Mouse (Mus musculus): ENCODE data around the gene Umps. TPM values are rescaled to one million over a fixed set of nuclear protein-coding genes. Genes with fewer than 3 reads are reported as not detected.

Gene Umps
- polyA plus RNA-seq (2014; fragmentation: Nextera tagmentation; extraction: Ambion mirVana): 69.9 and 71.1 TPM in 2 replicates

DNA sequence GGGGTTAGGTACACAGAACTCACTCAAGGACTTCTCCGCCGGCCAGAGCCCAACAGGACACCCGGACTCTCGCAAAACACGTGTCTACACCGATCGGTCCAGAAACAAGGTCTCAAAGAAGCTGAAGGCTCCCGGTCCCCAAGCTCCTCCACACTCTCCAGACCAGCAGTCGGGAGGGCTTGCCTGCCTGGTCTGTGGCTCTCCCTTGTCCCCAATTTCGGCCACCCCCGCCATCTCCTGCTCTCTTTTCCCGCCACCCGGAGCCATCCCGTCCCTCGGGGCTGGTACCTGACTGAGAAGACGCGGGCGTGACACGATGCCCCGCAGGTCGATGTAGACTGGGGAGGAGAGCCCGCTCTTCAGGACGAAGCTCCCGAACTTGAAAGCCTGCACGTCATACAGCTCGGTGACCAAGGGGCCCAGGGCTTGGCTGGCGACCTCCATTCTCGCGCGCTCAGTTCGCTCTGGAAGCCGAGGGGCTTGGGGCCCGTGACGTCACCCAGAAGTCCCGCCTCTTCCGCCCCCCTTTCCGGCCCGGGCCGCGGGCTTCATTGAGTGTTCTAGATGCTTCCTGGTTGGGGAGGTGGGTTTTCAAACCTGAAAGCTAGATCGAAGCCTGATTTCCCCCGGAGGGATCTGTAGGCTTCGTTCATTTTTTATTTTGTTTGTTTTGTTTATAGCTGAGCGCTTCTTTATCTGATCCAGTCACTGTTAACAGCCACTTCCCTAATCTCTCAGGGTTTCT is at the start of gene Umps:
Gene Umps (minus strand): TSS at position 501 of the 745 bp plus-strand sequence.
- no peak for TF ChIP-seq CTCF (IDR thresholded peaks at IDR 0.05; ENCODE audit: low read depth)
- Histone ChIP-seq H3K4me1 (ENCODE audit: insufficient read depth) (no peaks in the 10 kb centered on the region), H3K9me3 (ENCODE audit: low read depth, low read length) (no peaks in the 10 kb centered on the region), H3K36me3 (ENCODE audit: insufficient read depth) (peaks cover 20% of the 10 kb centered on the region), H3K4me2 (peak within 1 kb of the TSS; percentile 86), H3K27ac (ENCODE audit: low read depth) (peak within 1 kb of the TSS; percentile 75), H3K27me3 (ENCODE audit: insufficient read depth, low read length) (no peaks in the 10 kb centered on the region), H3K4me3 (ENCODE audit: low read depth, low read length) (peak within 1 kb of the TSS; percentile 90), H3K9ac (peak within 1 kb of the TSS; percentile 80)
- under 1% methylated on average over 44 of the region's 44 CpGs for WGBS
- DNase-seq: peak; percentile 94
- peak; percentile 93 for ATAC-seq (ENCODE audit: insufficient read depth)

DNA sequence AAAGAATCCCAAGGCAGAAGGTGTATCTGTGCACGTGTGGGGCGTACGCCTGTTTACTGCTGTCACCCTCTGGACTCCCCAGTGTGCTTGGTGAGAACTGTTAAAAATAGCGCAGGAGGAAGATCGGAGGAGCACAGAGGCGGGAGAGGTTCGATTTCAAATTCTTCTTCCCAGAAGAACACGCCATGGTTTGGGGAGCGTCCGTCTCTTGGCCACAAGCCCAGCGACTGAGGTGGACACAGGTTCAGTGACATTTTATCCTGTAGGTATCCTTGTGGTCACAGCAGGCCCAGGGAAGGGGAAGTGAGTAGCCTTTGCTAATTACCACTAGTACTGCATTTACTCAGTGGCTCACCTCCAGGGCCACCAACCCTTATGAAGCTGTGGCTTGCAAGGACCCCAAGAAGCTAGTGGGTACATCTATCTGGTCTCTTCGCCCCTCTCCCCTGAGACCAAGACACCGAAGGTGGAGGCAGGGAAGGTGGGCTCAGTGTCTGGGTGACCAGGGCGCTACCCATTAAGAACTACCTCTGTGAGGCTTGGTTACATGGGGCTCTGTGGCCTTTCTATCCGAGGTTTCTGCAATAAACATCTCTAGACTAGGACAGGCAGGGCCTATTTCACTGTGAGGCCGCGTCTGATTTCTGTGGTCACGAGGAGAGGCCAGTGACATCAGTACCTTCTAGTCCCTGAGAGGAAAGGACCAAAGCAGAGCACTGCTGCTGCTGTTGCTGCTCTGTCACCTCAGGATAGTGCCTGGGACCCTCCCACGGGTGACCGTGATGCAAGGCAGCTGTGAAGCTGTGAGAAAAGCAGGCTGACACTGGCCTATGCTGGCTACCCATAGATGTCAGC is 45.4 kb upstream of the Umps start:
- H3K4me1 ChIP-seq (ENCODE audit: insufficient read depth): no peaks in the 10 kb centered on the region
- no peak for TF ChIP-seq CTCF (IDR thresholded peaks at IDR 0.05; ENCODE audit: low read depth)
- H3K27me3 ChIP-seq (ENCODE audit: insufficient read depth, low read length): no peaks in the 10 kb centered on the region
- no peak overlapping the region for H3K4me2 ChIP-seq
- WGBS: 85% methylated on average over 20 of the region's 20 CpGs
- ATAC-seq (ENCODE audit: insufficient read depth): no peak
- H3K9ac ChIP-seq: no peak overlapping the region
- peaks cover 57% of the 10 kb centered on the region for H3K36me3 ChIP-seq (ENCODE audit: insufficient read depth)
- H3K9me3 ChIP-seq (ENCODE audit: low read depth, low read length): peaks cover 4% of the 10 kb centered on the region; the same call in 1 of the 2 replicates
- H3K4me3 ChIP-seq (ENCODE audit: low read depth, low read length): no peak overlapping the region
- no peak for DNase-seq
- H3K27ac ChIP-seq (ENCODE audit: low read depth): no peak overlapping the region

DNA sequence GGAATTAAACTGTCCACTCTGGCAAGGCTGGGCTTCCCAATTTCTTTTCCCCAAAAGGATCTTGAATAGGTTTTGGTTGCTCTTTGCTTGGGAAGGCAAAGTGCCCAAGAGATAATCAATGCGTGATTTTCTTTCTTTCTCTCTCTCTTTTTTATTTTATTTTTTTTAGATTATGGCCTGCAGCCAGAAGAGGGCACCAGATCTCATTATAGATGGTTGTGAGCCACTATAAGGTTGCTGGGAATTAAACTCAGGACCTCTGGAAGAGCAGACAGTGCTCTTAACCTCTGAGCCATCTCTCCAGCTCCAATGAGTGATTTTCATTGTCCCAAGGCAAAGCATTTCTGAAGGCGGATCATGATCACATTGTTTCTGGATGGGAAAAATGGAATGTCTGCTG is 42.7 kb upstream of the Umps start:
- H3K9ac ChIP-seq: no peak overlapping the region
- no peak for ATAC-seq (ENCODE audit: insufficient read depth)
- no peaks in the 10 kb centered on the region for H3K27me3 ChIP-seq (ENCODE audit: insufficient read depth, low read length)
- no peak overlapping the region for H3K4me3 ChIP-seq (ENCODE audit: low read depth, low read length)
- DNase-seq: no peak
- H3K4me2 ChIP-seq: no peak overlapping the region
- H3K9me3 ChIP-seq (ENCODE audit: low read depth, low read length): peaks cover 4% of the 10 kb centered on the region; the same call in 1 of the 2 replicates
- TF ChIP-seq CTCF (IDR thresholded peaks at IDR 0.05; ENCODE audit: low read depth): no peak
- 94% methylated on average over 2 of the region's 2 CpGs for WGBS
- H3K27ac ChIP-seq (ENCODE audit: low read depth): no peak overlapping the region
- H3K36me3 ChIP-seq (ENCODE audit: insufficient read depth): peaks cover 42% of the 10 kb centered on the region
- peaks cover 12% of the 10 kb centered on the region for H3K4me1 ChIP-seq (ENCODE audit: insufficient read depth)

DNA sequence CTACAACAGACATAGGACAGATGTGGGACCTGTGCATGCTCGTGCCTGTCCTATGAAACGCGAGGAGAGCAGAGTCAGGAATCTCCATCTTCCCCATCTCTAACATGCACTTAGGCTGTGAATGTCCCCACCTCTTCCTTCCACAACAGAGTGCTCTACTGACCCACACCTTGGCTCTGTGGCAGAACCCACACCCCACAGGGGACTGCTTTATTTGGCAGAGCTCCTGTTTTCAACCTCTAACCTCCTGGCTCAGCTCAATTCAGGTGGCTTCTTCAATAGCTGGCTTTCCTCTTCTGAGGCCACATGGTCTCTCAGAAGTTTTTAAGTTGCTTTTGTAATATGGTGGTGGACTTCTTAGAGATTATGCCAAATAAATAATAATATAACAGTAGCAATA is 39.1 kb upstream of the Umps start:
- Histone ChIP-seq H3K27ac (ENCODE audit: low read depth) (no peak overlapping the region), H3K4me1 (ENCODE audit: insufficient read depth) (peaks cover 31% of the 10 kb centered on the region)

DNA sequence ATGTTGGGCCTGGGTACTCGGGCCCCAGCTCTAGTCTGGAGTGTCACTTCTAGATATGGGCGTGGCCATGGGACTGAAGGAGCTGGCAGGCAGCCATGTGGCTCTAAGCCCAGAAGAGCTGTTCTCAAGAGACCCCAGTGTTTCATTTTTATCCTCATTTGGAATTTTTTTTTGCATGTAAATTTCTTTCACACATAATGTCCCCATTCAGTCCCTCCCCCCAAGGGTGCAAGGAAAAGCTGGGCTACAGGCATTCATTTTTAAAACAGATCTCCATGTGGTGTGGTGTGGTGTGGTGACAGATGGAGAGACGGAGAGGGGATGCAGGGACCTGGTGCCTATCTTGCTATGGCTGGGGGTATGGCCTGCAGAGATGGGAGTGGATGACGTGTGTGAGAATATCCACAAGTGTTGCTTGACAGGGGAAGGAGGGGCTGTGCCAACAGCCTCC is 37.3 kb upstream of the Umps start:
- WGBS: 10% methylated on average over 4 of the region's 4 CpGs
- peak overlapping the region; percentile 88 for H3K27ac ChIP-seq (ENCODE audit: low read depth)
- 0 out of 2 replicates have a peak, but pooled peaks cover 4% of the 10 kb centered on the region for H3K36me3 ChIP-seq (ENCODE audit: insufficient read depth)
- no peak overlapping the region for H3K9ac ChIP-seq
- no peak overlapping the region for H3K4me3 ChIP-seq (ENCODE audit: low read depth, low read length)
- H3K4me1 ChIP-seq (ENCODE audit: insufficient read depth): peaks cover 31% of the 10 kb centered on the region
- H3K27me3 ChIP-seq (ENCODE audit: insufficient read depth, low read length): no peaks in the 10 kb centered on the region
- peak overlapping the region; percentile 24; the same call in 1 of the 2 replicates for H3K4me2 ChIP-seq
- DNase-seq (peak; percentile 99), ATAC-seq (ENCODE audit: insufficient read depth) (peak; percentile 97)
- TF ChIP-seq CTCF (IDR thresholded peaks at IDR 0.05; ENCODE audit: low read depth): no peak
- H3K9me3 ChIP-seq (ENCODE audit: low read depth, low read length): no peaks in the 10 kb centered on the region

More for the DNA sequence above, 39.1 kb upstream of the Umps start:
- ATAC-seq (ENCODE audit: insufficient read depth): no peak
- peaks cover 4% of the 10 kb centered on the region; the same call in 1 of the 2 replicates for H3K9me3 ChIP-seq (ENCODE audit: low read depth, low read length)
- H3K36me3 ChIP-seq (ENCODE audit: insufficient read depth): peaks cover 15% of the 10 kb centered on the region
- WGBS: 95% methylated on average over 3 of the region's 3 CpGs
- TF ChIP-seq CTCF (IDR thresholded peaks at IDR 0.05; ENCODE audit: low read depth): no peak
- no peak for DNase-seq
- no peak overlapping the region for H3K4me2 ChIP-seq
- H3K4me3 ChIP-seq (ENCODE audit: low read depth, low read length): no peak overlapping the region
- no peaks in the 10 kb centered on the region for H3K27me3 ChIP-seq (ENCODE audit: insufficient read depth, low read length)
- H3K9ac ChIP-seq: no peak overlapping the region

DNA sequence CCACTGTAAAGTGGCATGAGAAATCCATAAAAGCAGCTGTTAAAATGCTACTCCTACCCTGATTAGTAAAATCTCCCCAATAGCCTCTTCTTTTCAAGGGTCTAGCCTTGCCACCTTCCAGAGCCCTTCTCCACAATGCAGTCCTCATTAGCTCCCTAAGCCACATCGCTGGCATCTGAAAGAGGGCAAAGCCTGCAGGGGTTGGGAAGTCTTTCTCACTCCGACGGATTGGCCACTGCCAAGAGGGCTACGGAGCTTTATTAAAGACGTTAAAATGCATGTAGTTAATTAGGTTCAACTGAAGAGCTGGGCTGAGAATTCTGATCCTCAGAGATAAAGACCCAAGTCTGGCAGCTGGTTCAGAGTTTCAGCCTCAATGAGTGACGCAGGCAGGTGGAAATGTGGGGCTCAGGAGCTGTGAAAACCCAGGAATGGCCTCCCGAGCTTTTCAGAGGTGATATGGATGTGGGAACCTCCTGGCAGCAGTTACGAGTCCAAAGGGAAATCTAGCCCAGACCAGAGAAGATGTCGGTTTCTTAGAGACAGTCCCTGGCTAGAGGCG is 36.8 kb upstream of the Umps start:
- Histone ChIP-seq H3K9ac (no peak overlapping the region), H3K27ac (ENCODE audit: low read depth) (peak overlapping the region; percentile 88)
- WGBS: 29% methylated on average over 10 of the region's 10 CpGs

More for the DNA sequence above, 36.8 kb upstream of the Umps start:
- H3K36me3 ChIP-seq (ENCODE audit: insufficient read depth): 0 out of 2 replicates have a peak, but pooled peaks cover 4% of the 10 kb centered on the region
- no peaks in the 10 kb centered on the region for H3K9me3 ChIP-seq (ENCODE audit: low read depth, low read length)
- H3K27me3 ChIP-seq (ENCODE audit: insufficient read depth, low read length): no peaks in the 10 kb centered on the region
- DNase-seq (no peak), ATAC-seq (ENCODE audit: insufficient read depth) (peak; percentile 0; the same call in 1 of the 2 replicates)
- H3K4me2 ChIP-seq: peak overlapping the region; percentile 24; the same call in 1 of the 2 replicates
- H3K4me1 ChIP-seq (ENCODE audit: insufficient read depth): peaks cover 31% of the 10 kb centered on the region
- no peak overlapping the region for H3K4me3 ChIP-seq (ENCODE audit: low read depth, low read length)
- no peak for TF ChIP-seq CTCF (IDR thresholded peaks at IDR 0.05; ENCODE audit: low read depth)

Measured in lung, embryonic 14.5 days (tissue).